Mouse (Mus musculus) ES-Bruce4 (cell line): ENCODE results near the gene Fam155a. TPM values are rescaled to one million over a fixed set of nuclear protein-coding genes. Genes with fewer than 3 reads are reported as not detected.
"Not testable (repeated sequence)": the region's sequence is repeated elsewhere in the genome, so short reads cannot be mapped to it uniquely, and the experiment has no call there.

ENCODE experiments used
- H3K27ac ChIP-seq: 2 replicates; pipeline ENCODE4 v1.5.1; 2012; ENCODE audit warnings: low read length, inconsistent platforms; ENCODE audit not compliant: insufficient read depth
- H3K27me3 ChIP-seq: 2 replicates; pipeline ENCODE4 v1.6.1; 2012; ENCODE audit warnings: mild to moderate bottlenecking, low read length, inconsistent platforms; ENCODE audit not compliant: control insufficient read depth, poor library complexity, insufficient read depth, severe bottlenecking
- H3K36me3 ChIP-seq: 2 replicates; pipeline ENCODE4 v1.6.1; 2012; ENCODE audit warnings: inconsistent platforms, mild to moderate bottlenecking, low read length, moderate library complexity; ENCODE audit not compliant: control insufficient read depth, poor library complexity, insufficient read depth, severe bottlenecking
- H3K4me1 ChIP-seq: one replicate; pipeline ENCODE4 v1.8.1; 2011; ENCODE audit warnings: low read length; ENCODE audit not compliant: control insufficient read depth, insufficient read depth
- H3K4me3 ChIP-seq: 2 replicates; pipeline ENCODE4 v1.5.1; 2011; ENCODE audit warnings: low read depth, mild to moderate bottlenecking, low read length
- H3K9ac ChIP-seq: 2 replicates; pipeline ENCODE4 v1.6.1; 2012; ENCODE audit warnings: low read depth, mild to moderate bottlenecking, inconsistent platforms; ENCODE audit not compliant: poor library complexity, severe bottlenecking
- H3K9me3 ChIP-seq: replicated peaks from 2 replicates; pipeline ENCODE4 v1.6.1; 2012; ENCODE audit warnings: mild to moderate bottlenecking, low read length, inconsistent platforms; ENCODE audit not compliant: control insufficient read depth, poor library complexity, insufficient read depth, severe bottlenecking
- CTCF ChIP-seq: IDR thresholded peaks from one replicate; pipeline ENCODE4 v1.8.1; 2011; ENCODE audit warnings: low read depth, low read length
- EP300 ChIP-seq: IDR thresholded peaks from 2 replicates; pipeline ENCODE4 v1.6.1; 2011; ENCODE audit warnings: low read depth, low read length; ENCODE audit not compliant: insufficient read depth
- POLR2A ChIP-seq: IDR thresholded peaks from one replicate; pipeline ENCODE4 v1.8.1; 2011; ENCODE audit warnings: low read length; ENCODE audit not compliant: insufficient read depth
- polyA plus RNA-seq: library from polyadenylated mRNA; stranded (reverse); fragments of >200 nt; gene quantifications from 2 replicates; pipeline ENCODE4 v1.2.4, GENCODE M21; 2011; ENCODE audit warnings: low read depth; ENCODE audit not compliant: missing spikeins, insufficient read depth, insufficient read length

The Fam155a gene
- polyA plus RNA-seq, 1 experiment, result not detected

GRCm38 (mm10) chr8:9398606-9399263 is 372.2 kb downstream of the Fam155a start:
- no peak overlapping the region for H3K4me3 ChIP-seq
- no peaks in the 10 kb centered on the region; the same call in 1 of the 2 replicates for H3K27me3 ChIP-seq
- no peak overlapping the region for H3K27ac ChIP-seq
- H3K4me1 ChIP-seq, result no peaks in the 10 kb centered on the region
- no peaks in the 10 kb centered on the region for H3K36me3 ChIP-seq
- no peaks in the 10 kb centered on the region; the same call in 1 of the 2 replicates for H3K9me3 ChIP-seq
- no peak for TF ChIP-seq CTCF
- no peak for TF ChIP-seq EP300
- no peak for TF ChIP-seq POLR2A
- H3K9ac ChIP-seq, result no peak overlapping the region

- H3K36me3 ChIP-seq, result no peaks in the 10 kb centered on the region
- no peaks in the 10 kb centered on the region; the same call in 1 of the 2 replicates for H3K27me3 ChIP-seq
- no peaks in the 10 kb centered on the region for H3K4me1 ChIP-seq
- H3K4me3 ChIP-seq, result no peak overlapping the region
- TF ChIP-seq EP300 (no peak), CTCF (no peak), POLR2A (no peak)
- H3K9me3 ChIP-seq, result no peaks in the 10 kb centered on the region; the same call in 1 of the 2 replicates
- no peak overlapping the region for H3K27ac ChIP-seq
- no peak overlapping the region for H3K9ac ChIP-seq
Observed at GRCm38 (mm10) chr8:9398040-9398439, 372.9 kb downstream of the Fam155a start.

- H3K27ac ChIP-seq, result no peak overlapping the region
- no peak overlapping the region for H3K4me3 ChIP-seq
- no peaks in the 10 kb centered on the region for H3K27me3 ChIP-seq
- H3K4me1 ChIP-seq, result no peaks in the 10 kb centered on the region
- no peaks in the 10 kb centered on the region; the same call in 1 of the 2 replicates for H3K9me3 ChIP-seq
- H3K9ac ChIP-seq, result no peak overlapping the region
- no peaks in the 10 kb centered on the region for H3K36me3 ChIP-seq
- TF ChIP-seq CTCF, result no peak
- no peak for TF ChIP-seq POLR2A
Observed at GRCm38 (mm10) chr8:9394670-9395069, 376.3 kb downstream of the Fam155a start.

- Histone ChIP-seq H3K27me3 (no peaks in the 10 kb centered on the region), H3K9ac (no peak overlapping the region), H3K4me1 (no peaks in the 10 kb centered on the region), H3K27ac (no peak overlapping the region), H3K36me3 (no peaks in the 10 kb centered on the region), H3K9me3 (no peaks in the 10 kb centered on the region; the same call in 1 of the 2 replicates), H3K4me3 (no peak overlapping the region)
- TF ChIP-seq CTCF (peak; percentile 52), EP300 (no peak)
Observed at GRCm38 (mm10) chr8:9393246-9393645, 377.7 kb downstream of the Fam155a start.

- not testable (repeated sequence) for H3K9me3 ChIP-seq, H3K27me3 ChIP-seq, H3K27ac ChIP-seq, H3K4me3 ChIP-seq, H3K9ac ChIP-seq, H3K4me1 ChIP-seq, H3K36me3 ChIP-seq
Observed at GRCm38 (mm10) chr8:9390229-9390628, 380.7 kb downstream of the Fam155a start.

- Histone ChIP-seq H3K9ac (no peak overlapping the region), H3K9me3 (no peaks in the 10 kb centered on the region)
Observed at GRCm38 (mm10) chr8:9369201-9369600, 401.8 kb downstream of the Fam155a start.

More at GRCm38 (mm10) chr8:9369201-9369600, 401.8 kb downstream of the Fam155a start:
- no peaks in the 10 kb centered on the region for H3K27me3 ChIP-seq
- H3K36me3 ChIP-seq, result no peaks in the 10 kb centered on the region
- H3K4me3 ChIP-seq, result no peak overlapping the region
- no peaks in the 10 kb centered on the region for H3K4me1 ChIP-seq
- no peak overlapping the region for H3K27ac ChIP-seq
- no peak for TF ChIP-seq CTCF
- no peak for TF ChIP-seq EP300
- no peak for TF ChIP-seq POLR2A
